Mouse (Mus musculus) gonadal fat pad, adult 2 months (tissue): ENCODE results near the gene Gm15557. TPM values are rescaled to one million over a fixed set of nuclear protein-coding genes. Genes with fewer than 3 reads are reported as not detected.
"Not testable (repeated sequence)": the region's sequence is repeated elsewhere in the genome, so short reads cannot be mapped to it uniquely, and the experiment has no call there.

Source experiments
- DNase-seq: peaks from one replicate; pipeline ENCODE4 v3.0.0-alpha.2; 2012; ENCODE audit warnings: low read depth
- polyA plus RNA-seq: library from polyadenylated mRNA; depleted of rRNA; stranded (reverse); fragments of >200 nt; gene quantifications from 2 replicates; pipeline ENCODE4 v1.2.3, GENCODE M21; 2012; rRNA removed

Gene Gm15557
- not detected in 2 replicates for polyA plus RNA-seq

- no peak for DNase-seq
These were observed at the start of gene Gm15557 for GRCm38 (mm10) chr2:155940681-155941080. Gene Gm15557 (plus strand): TSS chr2:155940728.

- no peak for DNase-seq
These were observed 46.1 kb upstream of the Gm15557 start for GRCm38 (mm10) chr2:155894307-155895045.

- no peak for DNase-seq
These were observed 45.3 kb upstream of the Gm15557 start for GRCm38 (mm10) chr2:155895046-155895735.

- no peak for DNase-seq
These were observed 37.4 kb upstream of the Gm15557 start for GRCm38 (mm10) chr2:155902989-155903631.

GRCm38 (mm10) chr2:155903632-155904008 lies 36.9 kb upstream of the Gm15557 start:
- DNase-seq, result no peak

- no peak for DNase-seq
These were observed 25.8 kb upstream of the Gm15557 start for GRCm38 (mm10) chr2:155914684-155915083.

GRCm38 (mm10) chr2:155923143-155923542 lies 17.4 kb upstream of the Gm15557 start:
- DNase-seq, result no peak

- not testable (repeated sequence) for DNase-seq
These were observed 15.3 kb upstream of the Gm15557 start for GRCm38 (mm10) chr2:155925213-155925612.

GRCm38 (mm10) chr2:155928711-155929345 lies 11.7 kb upstream of the Gm15557 start:
- no peak for DNase-seq

GRCm38 (mm10) chr2:155929531-155930442 lies 10.7 kb upstream of the Gm15557 start, which contains the start of gene Uqcc1:
Gene Uqcc1 (minus strand): TSS chr2:155930310.
- DNase-seq, result no peak

- peak; percentile 92 for DNase-seq
These were observed 515 bp upstream of the Gm15557 start for GRCm38 (mm10) chr2:155939897-155940529.

- no peak for DNase-seq
These were observed 1.3 kb downstream of the Gm15557 start for GRCm38 (mm10) chr2:155941697-155942442.

GRCm38 (mm10) chr2:155943463-155943862 lies 2.9 kb downstream of the Gm15557 start:
- no peak for DNase-seq

- no peak for DNase-seq
These were observed 4.2 kb downstream of the Gm15557 start for GRCm38 (mm10) chr2:155944685-155945084.

- no peak for DNase-seq
These were observed 4.6 kb downstream of the Gm15557 start, which contains the start of gene Gdf5 for GRCm38 (mm10) chr2:155945124-155945523. Gene Gdf5 (minus strand): TSS chr2:155945367.

GRCm38 (mm10) chr2:155945580-155945979 lies 5.1 kb downstream of the Gm15557 start:
- DNase-seq, result no peak

GRCm38 (mm10) chr2:155946069-155946468 lies 5.5 kb downstream of the Gm15557 start:
- no peak for DNase-seq

GRCm38 (mm10) chr2:155946499-155946898 lies 6.0 kb downstream of the Gm15557 start:
- no peak for DNase-seq

- DNase-seq, result no peak
These were observed 7.0 kb downstream of the Gm15557 start for GRCm38 (mm10) chr2:155947390-155948002.
